Mouse (Mus musculus) myocyte (in vitro differentiated cells): Measurements from ENCODE around the gene Cd200r2. TPM values are rescaled to one million over a fixed set of nuclear protein-coding genes. Genes with fewer than 3 reads are reported as not detected.
A peak's percentile ranks its signal among the peaks of the same experiment; 100 is the strongest.

ENCODE experiments used
- H3K27me3 ChIP-seq: one replicate; pipeline ENCODE4 v1.6.1; 2011; ENCODE audit not compliant: control insufficient read depth, insufficient read depth, insufficient read length
- H3K36me3 ChIP-seq: one replicate; pipeline ENCODE4 v1.6.1; 2011; ENCODE audit not compliant: control insufficient read depth, insufficient read depth
- H3K4me2 ChIP-seq: one replicate; pipeline ENCODE4 v1.6.1; 2011; ENCODE audit warnings: low read depth, control low read depth
- H3K4me3 ChIP-seq: one replicate; pipeline ENCODE4 v1.5.1; 2011; ENCODE audit warnings: mild to moderate bottlenecking, control low read depth, moderate library complexity
- H3K79me2 ChIP-seq: one replicate; pipeline ENCODE4 v1.6.1; 2011; ENCODE audit not compliant: control insufficient read depth, insufficient read depth
- H3ac ChIP-seq: one replicate; pipeline ENCODE4 v1.6.1; 2011; ENCODE audit not compliant: control insufficient read depth, insufficient read length
- CEBPB ChIP-seq: IDR thresholded peaks from 2 replicates; pipeline ENCODE4 v1.6.1; 2011; ENCODE audit warnings: mild to moderate bottlenecking, moderate library complexity; ENCODE audit not compliant: poor library complexity, insufficient read depth, severe bottlenecking
- E2F4 ChIP-seq: IDR thresholded peaks from one replicate; pipeline ENCODE4 v1.6.1; 2011; ENCODE audit warnings: mild to moderate bottlenecking, control low read depth, moderate library complexity; ENCODE audit not compliant: insufficient read depth
- MAX ChIP-seq: IDR thresholded peaks from one replicate; pipeline ENCODE4 v1.6.1; 2011; ENCODE audit warnings: low read depth, mild to moderate bottlenecking, control low read depth
- MYOD1 ChIP-seq, 3 experiments: IDR thresholded peaks; one replicate each; pipeline ENCODE4 v1.6.1; 2011; ENCODE audit warnings: control low read depth in 2 of 3, low read depth in 2 of 3, mild to moderate bottlenecking in 2 of 3, moderate library complexity in 1 of 3; ENCODE audit not compliant: insufficient read length in 2 of 3, control insufficient read depth in 1 of 3
- MYOG ChIP-seq, 3 experiments: IDR thresholded peaks; one replicate each; pipeline ENCODE4 v1.6.1; 2011; ENCODE audit warnings: control low read depth in 2 of 3, low read depth in 2 of 3, mild to moderate bottlenecking in 2 of 3; ENCODE audit not compliant: insufficient read length in 2 of 3, control insufficient read depth in 1 of 3, insufficient read depth in 1 of 3
- POLR2A ChIP-seq: IDR thresholded peaks from one replicate; pipeline ENCODE4 v1.6.1; 2011; ENCODE audit warnings: low read depth, mild to moderate bottlenecking, control low read depth, moderate library complexity; ENCODE audit not compliant: insufficient read length
- POLR2AphosphoS2 ChIP-seq: IDR thresholded peaks from one replicate; pipeline ENCODE4 v1.6.1; 2011; ENCODE audit warnings: low read depth, control low read depth; ENCODE audit not compliant: insufficient read length
- REST ChIP-seq: IDR thresholded peaks from one replicate; pipeline ENCODE4 v1.6.1; 2011; ENCODE audit warnings: mild to moderate bottlenecking, control low read depth, moderate library complexity; ENCODE audit not compliant: insufficient read depth, insufficient read length
- SRF ChIP-seq: IDR thresholded peaks from one replicate; pipeline ENCODE4 v1.6.1; 2011; ENCODE audit warnings: low read depth; ENCODE audit not compliant: control insufficient read depth, insufficient read length
- TCF12 ChIP-seq: IDR thresholded peaks from one replicate; pipeline ENCODE4 v1.6.1; 2011; ENCODE audit warnings: mild to moderate bottlenecking, control low read depth; ENCODE audit not compliant: poor library complexity, insufficient read depth, severe bottlenecking
- TCF3 ChIP-seq: IDR thresholded peaks from one replicate; pipeline ENCODE4 v1.6.1; 2011; ENCODE audit warnings: low read depth, control low read depth; ENCODE audit not compliant: insufficient read length
- USF1 ChIP-seq: IDR thresholded peaks from one replicate; pipeline ENCODE4 v1.6.1; 2011; ENCODE audit warnings: low read depth, mild to moderate bottlenecking, control low read depth, moderate library complexity
- polyA plus RNA-seq: library from polyadenylated mRNA; unstranded; fragments of >200 nt; fragmentation: generic; extraction: Trizol; gene quantifications from one replicate; pipeline ENCODE4 v1.2.1, GENCODE M21; 2012; ENCODE audit warnings: missing spikeins

The Cd200r2 gene
- polyA plus RNA-seq, 1 experiment: 0.41 TPM

GRCm38 (mm10) chr16:44876625-44877024 lies 9.7 kb downstream of the Cd200r2 start:
- no peak overlapping the region for H3K4me3 ChIP-seq
- H3K27me3 ChIP-seq: no peaks in the 10 kb centered on the region
- no peak overlapping the region for H3ac ChIP-seq
- H3K79me2 ChIP-seq: no peaks in the 10 kb centered on the region
- H3K36me3 ChIP-seq: no peaks in the 10 kb centered on the region
- TF ChIP-seq CEBPB: no peak
- no peak for TF ChIP-seq MAX
- no peak for TF ChIP-seq POLR2A
- TF ChIP-seq MYOG (IDR thresholded peaks at IDR 0.05; ENCODE audit: control insufficient read depth in 1 of 3, insufficient read depth in 1 of 3, insufficient read length in 2 of 3, low read depth in 2 of 3): no peak
- no peak for TF ChIP-seq POLR2AphosphoS2
- no peak for TF ChIP-seq REST
- no peak for TF ChIP-seq MYOD1 (IDR thresholded peaks at IDR 0.05; ENCODE audit: control insufficient read depth in 1 of 3, insufficient read length in 2 of 3, low read depth in 2 of 3)
- TF ChIP-seq SRF: no peak
- TF ChIP-seq TCF12: no peak
- no peak for TF ChIP-seq TCF3
- no peak for TF ChIP-seq E2F4
- no peak for TF ChIP-seq USF1
- H3K4me2 ChIP-seq: no peak overlapping the region

- Histone ChIP-seq H3K4me3 (no peak overlapping the region), H3K36me3 (no peaks in the 10 kb centered on the region), H3K79me2 (no peaks in the 10 kb centered on the region), H3K4me2 (no peak overlapping the region), H3ac (no peak overlapping the region), H3K27me3 (no peaks in the 10 kb centered on the region)
- TF ChIP-seq CEBPB (no peak), MYOG (IDR thresholded peaks at IDR 0.05; ENCODE audit: control insufficient read depth in 1 of 3, insufficient read depth in 1 of 3, insufficient read length in 2 of 3, low read depth in 2 of 3) (no peak), USF1 (no peak), MAX (no peak), TCF12 (no peak), SRF (no peak), E2F4 (no peak)
Observed at GRCm38 (mm10) chr16:44877595-44877994, 10.7 kb downstream of the Cd200r2 start.

- peak overlapping the region; percentile 49 for H3K4me2 ChIP-seq
- no peaks in the 10 kb centered on the region for H3K79me2 ChIP-seq
- no peaks in the 10 kb centered on the region for H3K27me3 ChIP-seq
- H3K36me3 ChIP-seq: no peaks in the 10 kb centered on the region
- no peak overlapping the region for H3K4me3 ChIP-seq
- TF ChIP-seq MYOG (IDR thresholded peaks at IDR 0.05; ENCODE audit: control insufficient read depth in 1 of 3, insufficient read depth in 1 of 3, insufficient read length in 2 of 3, low read depth in 2 of 3) (no peak), MYOD1 (IDR thresholded peaks at IDR 0.05; ENCODE audit: control insufficient read depth in 1 of 3, insufficient read length in 2 of 3, low read depth in 2 of 3) (peak in 2 of 3 experiments; percentile 53), TCF12 (peak; percentile 76), POLR2A (no peak), POLR2AphosphoS2 (no peak)
- no peak overlapping the region for H3ac ChIP-seq
Observed at GRCm38 (mm10) chr16:44890814-44891213, 23.9 kb downstream of the Cd200r2 start.

DNA sequence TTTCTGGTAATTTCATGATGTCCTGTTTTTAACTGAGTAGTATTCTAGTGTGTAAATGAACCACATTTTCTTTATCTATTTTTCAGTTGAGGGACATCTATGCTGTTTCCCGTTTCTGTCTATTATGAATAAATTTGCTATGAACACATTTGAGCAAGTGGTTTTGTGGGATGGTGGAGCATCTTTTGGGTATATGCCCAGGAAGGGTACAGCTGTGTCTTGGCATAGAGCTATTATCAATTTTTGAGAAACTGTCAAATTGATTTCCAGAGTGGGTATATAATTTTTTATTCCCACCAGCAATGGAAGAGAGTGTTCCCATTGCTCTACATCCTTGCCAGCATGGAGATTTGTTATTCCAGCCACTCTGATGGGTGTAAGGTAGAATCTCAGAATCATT lies 65.1 kb downstream of the Cd200r2 start:
- no peak overlapping the region for H3K4me2 ChIP-seq
- no peaks in the 10 kb centered on the region for H3K27me3 ChIP-seq
- H3K36me3 ChIP-seq: no peaks in the 10 kb centered on the region
- H3K4me3 ChIP-seq: no peak overlapping the region
- no peak overlapping the region for H3ac ChIP-seq
- TF ChIP-seq CEBPB (no peak), TCF3 (no peak), POLR2A (no peak)
- H3K79me2 ChIP-seq: no peaks in the 10 kb centered on the region

DNA sequence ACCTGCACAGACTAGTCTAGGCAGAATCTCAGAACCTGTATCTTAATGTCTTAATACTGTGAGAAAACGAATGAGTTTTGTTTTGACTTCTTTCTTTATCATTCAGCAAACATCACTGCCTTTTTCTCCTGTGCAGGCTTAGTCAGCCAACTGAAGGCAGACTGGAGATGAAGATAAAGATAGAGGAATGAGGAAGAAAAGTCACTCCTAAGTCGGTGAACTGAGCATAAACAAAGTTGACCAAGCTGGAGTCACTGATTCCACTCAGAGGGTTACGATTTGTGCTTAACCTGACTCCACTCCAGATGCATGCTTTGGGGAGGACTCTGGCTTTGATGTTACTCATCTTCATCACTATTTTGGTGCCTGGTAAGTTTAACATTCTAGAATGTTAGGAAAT lies 76.6 kb downstream of the Cd200r2 start, which contains the start of gene Cd200r3:
Gene Cd200r3 (plus strand): TSS at position 211 of the 400 bp plus-strand sequence.
- H3K27me3 ChIP-seq: no peaks in the 10 kb centered on the region
- no peak within 1 kb of the TSS for H3K4me2 ChIP-seq
- H3ac ChIP-seq: no peak within 1 kb of the TSS
- H3K79me2 ChIP-seq: no peaks in the 10 kb centered on the region
- no peaks in the 10 kb centered on the region for H3K36me3 ChIP-seq
- no peak for TF ChIP-seq MYOG (IDR thresholded peaks at IDR 0.05; ENCODE audit: control insufficient read depth in 1 of 3, insufficient read depth in 1 of 3, insufficient read length in 2 of 3, low read depth in 2 of 3)
- TF ChIP-seq MYOD1 (IDR thresholded peaks at IDR 0.05; ENCODE audit: control insufficient read depth in 1 of 3, insufficient read length in 2 of 3, low read depth in 2 of 3): no peak
- no peak for TF ChIP-seq CEBPB
- no peak for TF ChIP-seq POLR2AphosphoS2
- no peak for TF ChIP-seq POLR2A
- H3K4me3 ChIP-seq: no peak within 1 kb of the TSS
